Mouse (Mus musculus) layer of hippocampus, postnatal 10 days (tissue): Measurements from ENCODE around the gene Olfr1216. TPM values are rescaled to one million over a fixed set of nuclear protein-coding genes. Genes with fewer than 3 reads are reported as not detected.
"Not testable (repeated sequence)": the region's sequence is repeated elsewhere in the genome, so short reads cannot be mapped to it uniquely, and the experiment has no call there.

Source experiments
- DNase-seq, 2 experiments: peaks; one replicate each; pipeline ENCODE4 v3.0.0; 2021; ENCODE audit warnings: low spot score in 2 of 2
- long read RNA-seq: library from polyadenylated mRNA; stranded (forward); transcript quantifications from one replicate; pipeline ENCODE4 v2.0.0, GENCODE M21; 2023
- total RNA-seq, 2 experiments: library from RNA; stranded (reverse); gene quantifications; 2 replicates each; pipeline ENCODE4 v1.2.3; 2021

Gene Olfr1216
- not detected for total RNA-seq
- long read RNA-seq: 0 reads

- no peak for DNase-seq
Measured at GRCm38 (mm10) chr2:89018240-89018639, at the start of gene Olfr1216. Olfr1216 (minus strand) TSS chr2:89018340.

DNA sequence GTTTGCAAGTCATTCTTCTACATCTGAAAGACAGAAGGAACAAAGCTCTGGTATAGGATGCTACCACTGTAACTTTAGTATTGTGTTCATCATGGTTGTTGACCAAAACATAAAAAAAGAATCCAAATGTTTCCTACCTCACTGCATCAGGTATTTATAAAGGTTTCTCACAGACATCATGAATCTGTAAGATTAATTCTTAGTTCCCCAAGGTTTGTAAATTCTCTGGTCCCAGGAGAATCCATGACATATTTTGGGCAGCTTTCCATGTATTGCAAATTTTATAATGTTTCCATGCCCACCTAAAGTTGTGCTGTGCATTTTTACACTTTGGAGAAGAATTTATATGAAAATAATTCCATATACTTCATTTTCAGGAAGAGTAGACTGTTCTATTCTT, 42.9 kb upstream of the Olfr1216 start, which contains the start of gene Olfr1218:
Olfr1218 (minus strand) TSS at position 101 of the 400 bp plus-strand sequence.
- no peak for DNase-seq

DNA sequence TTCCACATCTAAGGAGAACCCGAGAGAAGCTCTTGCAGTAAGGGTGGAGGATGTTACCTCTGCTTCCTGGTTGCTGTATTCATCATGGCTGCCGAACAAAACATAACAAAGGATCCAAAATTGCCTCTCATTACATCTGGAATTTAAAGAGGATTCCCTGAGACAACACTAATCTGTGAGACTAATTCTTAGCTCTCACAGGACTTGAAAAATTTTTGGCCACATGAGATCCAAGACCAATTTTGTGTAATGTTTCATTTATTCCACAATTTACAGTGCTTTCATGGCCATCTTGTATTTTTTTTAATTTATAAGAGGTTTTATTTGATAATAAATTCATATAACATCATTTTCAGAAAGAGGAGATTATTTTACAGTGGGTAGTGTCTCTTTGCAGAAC, 13.8 kb upstream of the Olfr1216 start, which contains the start of gene Olfr1217:
Olfr1217 (minus strand) TSS at position 101 of the 400 bp plus-strand sequence.
- DNase-seq: no peak

GRCm38 (mm10) chr2:89021436-89021835, 3.3 kb upstream of the Olfr1216 start:
- DNase-seq: not testable (repeated sequence)

- DNase-seq: no peak
Measured at GRCm38 (mm10) chr2:89006873-89007272, 11.3 kb downstream of the Olfr1216 start, which contains the start of gene Olfr1215. Olfr1215 (minus strand) TSS chr2:89006973.

DNA sequence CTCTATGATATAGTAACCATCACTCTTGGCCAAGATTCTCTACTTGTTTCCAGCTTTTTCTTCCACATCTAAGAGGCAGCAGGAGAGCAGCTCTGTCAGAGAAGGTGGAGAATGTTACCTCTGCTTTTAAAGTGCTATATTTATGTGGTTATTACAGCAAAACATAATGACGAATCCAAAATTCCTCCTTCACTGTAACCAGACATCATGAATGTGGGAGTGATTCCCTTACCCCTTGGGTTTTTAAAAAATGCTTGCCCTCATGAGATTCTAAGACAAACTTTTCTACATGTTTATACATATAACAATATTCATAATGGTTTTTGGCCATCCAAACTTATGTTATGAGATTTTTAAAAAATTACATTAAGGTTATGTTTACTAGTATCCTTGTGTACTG, 25.6 kb downstream of the Olfr1216 start, which contains the start of gene Olfr1214:
Olfr1214 (minus strand) TSS at position 101 of the 400 bp plus-strand sequence.
- DNase-seq: no peak

- no peak for DNase-seq
Measured at GRCm38 (mm10) chr2:88980181-88980580, 38.0 kb downstream of the Olfr1216 start, which contains the start of gene Gm13762. Gm13762 (minus strand) TSS chr2:88980281.

Other genes starting within 250 kb of the Olfr1216 start
- not detected for gene Olfr1200, start 247.9 kb downstream of the Olfr1216 start, total RNA-seq
- not detected for gene Olfr1201, start 225.3 kb downstream of the Olfr1216 start, total RNA-seq
- gene Olfr1202, start 203.8 kb downstream of the Olfr1216 start, total RNA-seq: under 1 TPM in 1 of 2 experiments, not detected in 1; 0.09 TPM
- gene Olfr1205, start 188.6 kb downstream of the Olfr1216 start, total RNA-seq: not detected
- not detected for gene Olfr1204, start 169.0 kb downstream of the Olfr1216 start, total RNA-seq
- not detected for gene Olfr1206, start 155.1 kb downstream of the Olfr1216 start, total RNA-seq
- gene Olfr1208, start 116.0 kb downstream of the Olfr1216 start, total RNA-seq: not detected
- not detected for gene Olfr1209, start 103.2 kb downstream of the Olfr1216 start, total RNA-seq
- not detected for gene Olfr1211, start 80.2 kb downstream of the Olfr1216 start, total RNA-seq
- not detected for gene Olfr1212, start 64.4 kb downstream of the Olfr1216 start, total RNA-seq
- gene Gm13762, start 38.1 kb downstream of the Olfr1216 start, total RNA-seq: not detected
- gene Olfr1214, start 25.7 kb downstream of the Olfr1216 start, total RNA-seq: not detected
- gene Olfr1215, start 11.4 kb downstream of the Olfr1216 start, total RNA-seq: not detected
- gene Olfr1217, start 13.7 kb upstream of the Olfr1216 start, total RNA-seq: not detected
- not detected for gene Olfr1218, start 42.8 kb upstream of the Olfr1216 start, total RNA-seq
- gene Olfr1219, start 65.2 kb upstream of the Olfr1216 start, total RNA-seq: not detected
- gene Olfr1220, start 88.5 kb upstream of the Olfr1216 start, total RNA-seq: not detected
- not detected for gene Olfr1221, start 98.9 kb upstream of the Olfr1216 start, total RNA-seq
- gene Olfr1222, start 114.7 kb upstream of the Olfr1216 start, total RNA-seq: not detected
- gene Olfr1223, start 133.2 kb upstream of the Olfr1216 start, total RNA-seq: not detected
- not detected for gene Olfr1224-ps1, start 145.8 kb upstream of the Olfr1216 start, total RNA-seq
- not detected for gene Olfr1225, start 156.3 kb upstream of the Olfr1216 start, total RNA-seq
- not detected for gene Olfr1226, start 181.7 kb upstream of the Olfr1216 start, total RNA-seq
- gene Olfr1228, start 235.7 kb upstream of the Olfr1216 start, total RNA-seq: not detected